Mouse (Mus musculus): Measurements from ENCODE around the gene 1700067K01Rik.
"Not testable (repeated sequence)": the region's sequence is repeated elsewhere in the genome, so short reads cannot be mapped to it uniquely, and the experiment has no call there.

The 1700067K01Rik gene

GRCm38 (mm10) chr8:83989243-83989642 lies 12.1 kb upstream of the 1700067K01Rik start:
- no peak for DNase-seq

GRCm38 (mm10) chr8:83990170-83990569 lies 11.1 kb upstream of the 1700067K01Rik start:
- DNase-seq: no peak

- no peak for DNase-seq
These were observed 8.8 kb upstream of the 1700067K01Rik start for GRCm38 (mm10) chr8:83992488-83992887.

- DNase-seq: no peak
These were observed 7.3 kb upstream of the 1700067K01Rik start for GRCm38 (mm10) chr8:83994030-83994429.

GRCm38 (mm10) chr8:83995973-83996372 lies 5.3 kb upstream of the 1700067K01Rik start:
- DNase-seq: peak; percentile 20

GRCm38 (mm10) chr8:83996567-83997505 lies 4.5 kb upstream of the 1700067K01Rik start:
- peak; percentile 93 for DNase-seq

- peak; percentile 76 for DNase-seq
These were observed 3.7 kb upstream of the 1700067K01Rik start, which contains the start of gene Samd1 for GRCm38 (mm10) chr8:83997511-83998141. TSS of gene Samd1 (plus strand) at chr8:83997672.

- DNase-seq: peak; percentile 75
These were observed 2.9 kb upstream of the 1700067K01Rik start for GRCm38 (mm10) chr8:83998231-83999056.

- no peak for DNase-seq
These were observed 2.1 kb upstream of the 1700067K01Rik start for GRCm38 (mm10) chr8:83999057-83999705.

- no peak for DNase-seq
These were observed 1.5 kb upstream of the 1700067K01Rik start for GRCm38 (mm10) chr8:83999825-84000224.

GRCm38 (mm10) chr8:84002957-84003611 lies 1.8 kb downstream of the 1700067K01Rik start:
- no peak for DNase-seq

- no peak for DNase-seq
These were observed 2.4 kb downstream of the 1700067K01Rik start for GRCm38 (mm10) chr8:84003612-84004246.

- peak; percentile 93 for DNase-seq
These were observed 3.4 kb downstream of the 1700067K01Rik start for GRCm38 (mm10) chr8:84004533-84005201.

- not testable (repeated sequence) for DNase-seq
These were observed 4.2 kb downstream of the 1700067K01Rik start for GRCm38 (mm10) chr8:84005502-84005901.

GRCm38 (mm10) chr8:84008362-84008761 lies 7.1 kb downstream of the 1700067K01Rik start:
- DNase-seq: peak; percentile 50

GRCm38 (mm10) chr8:84009876-84010275 lies 8.6 kb downstream of the 1700067K01Rik start:
- peak; percentile 87 for DNase-seq

- DNase-seq: peak; percentile 84
These were observed 9.6 kb downstream of the 1700067K01Rik start for GRCm38 (mm10) chr8:84010625-84011611.

- peak; percentile 32 for DNase-seq
These were observed 10.6 kb downstream of the 1700067K01Rik start, which contains the start of gene 2210011C24Rik for GRCm38 (mm10) chr8:84011705-84012498. TSS of gene 2210011C24Rik (minus strand) at chr8:84012171.
